Mouse (Mus musculus) adrenal gland, postnatal 14 days (tissue): ENCODE data around the gene Masp1. TPM values are rescaled to one million over a fixed set of nuclear protein-coding genes. Genes with fewer than 3 reads are reported as not detected.

Experiments used
- DNase-seq: peaks from one replicate; pipeline ENCODE4 v3.0.0; 2021; ENCODE audit warnings: mixed read lengths
- total RNA-seq: library from RNA; stranded (reverse); gene quantifications from 2 replicates; pipeline ENCODE4 v1.2.3, GENCODE M21; 2021

Masp1 gene
- total RNA-seq, 1 experiment from 2014 or later, result 69.6 TPM

DNA sequence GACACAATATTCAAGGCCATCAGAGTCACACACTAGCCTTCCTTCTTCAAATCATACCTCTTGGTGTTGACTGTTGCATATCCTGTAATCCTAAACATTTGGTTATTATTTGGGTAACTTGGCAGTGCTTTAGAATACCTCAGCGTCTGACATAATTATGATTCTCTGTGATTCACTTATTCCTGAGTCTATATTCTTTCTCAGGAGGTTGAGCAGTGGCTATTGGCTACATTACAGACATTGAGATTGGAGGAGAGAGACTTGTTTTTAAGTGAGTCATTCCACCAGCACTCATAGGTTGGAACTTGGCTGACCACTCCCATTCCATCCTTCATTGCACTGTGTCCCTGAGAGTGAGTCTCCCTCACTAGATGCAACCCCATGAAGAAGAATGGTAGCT lies 7.2 kb downstream of the Masp1 start:
- no peak for DNase-seq

DNA sequence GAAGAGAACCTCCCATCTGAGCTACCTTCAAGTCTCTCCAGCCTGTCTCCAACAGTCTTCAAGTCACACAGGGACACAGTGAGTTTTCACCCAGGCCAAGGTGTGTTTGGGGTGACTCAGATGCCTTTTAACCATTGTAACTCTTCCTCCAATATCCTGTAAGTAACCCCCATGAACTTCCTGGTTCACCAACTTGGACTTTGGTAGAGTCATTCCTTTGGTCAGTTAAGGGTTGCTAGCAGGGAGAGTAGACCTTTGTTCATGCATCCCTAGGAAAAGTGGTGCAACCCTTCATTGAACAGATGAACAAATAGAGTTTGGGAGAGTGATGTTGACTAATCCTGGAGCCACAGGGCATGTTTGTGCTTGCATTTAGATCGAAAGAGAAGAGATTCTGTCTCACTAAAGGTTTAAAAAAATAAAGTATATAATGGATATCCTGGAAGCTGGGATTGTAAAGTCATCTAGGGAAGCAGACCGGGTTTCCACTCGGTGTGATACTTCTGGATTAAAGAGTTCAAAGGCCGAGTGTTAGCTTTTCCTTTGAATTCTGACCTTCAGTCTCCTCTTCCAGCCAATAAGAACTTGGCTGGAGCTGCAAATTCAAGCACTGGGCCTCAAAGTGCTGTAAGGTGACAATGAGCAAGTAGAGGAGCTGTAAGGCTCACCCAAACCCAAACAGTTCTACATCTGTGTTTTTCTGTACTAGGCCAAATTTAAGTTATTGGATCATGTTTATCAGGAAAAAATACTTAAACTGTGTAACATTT lies 9.3 kb downstream of the Masp1 start:
- DNase-seq, result no peak

DNA sequence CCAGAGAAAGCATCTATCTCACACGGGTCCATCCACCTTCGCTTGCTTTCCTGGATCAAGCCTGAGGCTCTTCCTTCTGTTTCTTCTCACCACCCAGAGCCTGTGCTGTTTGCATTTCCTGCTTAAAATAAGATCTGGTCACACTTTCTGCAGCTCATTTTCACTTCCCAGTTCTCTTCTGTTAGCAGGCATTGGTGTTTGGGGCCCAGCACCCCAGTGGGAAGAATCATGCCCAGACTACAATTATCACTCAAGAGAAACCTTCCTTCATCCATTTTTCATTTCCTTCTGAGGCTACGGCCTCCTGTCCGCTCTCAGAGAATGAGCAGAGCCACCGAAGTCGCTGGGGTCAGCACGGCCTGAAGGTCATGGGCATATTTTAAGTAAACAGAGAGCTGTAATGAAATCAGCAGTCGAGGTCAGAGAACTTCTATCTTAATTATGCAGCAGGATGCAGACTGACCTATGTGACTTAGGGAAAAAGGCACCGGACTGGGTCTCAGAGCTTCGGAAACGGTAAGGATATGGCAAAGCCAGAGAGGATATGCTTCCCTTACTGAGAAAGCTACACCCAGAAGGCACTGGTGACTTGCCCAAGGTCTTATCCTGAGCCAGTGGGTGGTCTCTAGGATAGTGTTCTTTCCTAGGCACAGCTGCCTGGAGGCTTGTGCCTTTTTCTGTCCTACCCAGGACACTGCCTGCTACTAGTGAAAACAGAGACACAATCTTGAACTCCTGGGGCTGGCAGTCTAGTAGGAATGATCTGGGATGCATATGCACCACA lies 14.5 kb downstream of the Masp1 start:
- peak; percentile 15 for DNase-seq

DNA sequence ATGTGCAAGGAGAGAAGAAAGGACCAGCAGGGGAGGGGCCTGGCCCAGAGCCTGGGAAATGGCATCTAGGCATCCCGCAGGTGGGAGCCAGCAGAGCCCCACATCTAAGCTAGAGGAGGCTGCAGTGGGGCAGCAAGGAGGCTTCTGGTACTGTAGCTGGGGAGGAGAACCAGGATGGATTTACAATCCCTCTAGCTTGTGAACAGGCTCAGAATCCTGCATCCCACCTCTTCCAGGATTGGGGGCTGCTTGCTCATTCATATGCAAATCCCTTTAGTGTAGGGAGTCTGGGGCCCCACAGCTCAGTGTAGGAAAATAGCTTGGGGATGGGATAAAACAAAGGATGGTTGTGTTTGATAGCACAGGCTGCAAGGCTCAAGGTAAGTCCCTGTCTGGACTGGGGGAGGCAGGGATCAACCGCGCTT lies 16.3 kb downstream of the Masp1 start:
- no peak for DNase-seq

DNA sequence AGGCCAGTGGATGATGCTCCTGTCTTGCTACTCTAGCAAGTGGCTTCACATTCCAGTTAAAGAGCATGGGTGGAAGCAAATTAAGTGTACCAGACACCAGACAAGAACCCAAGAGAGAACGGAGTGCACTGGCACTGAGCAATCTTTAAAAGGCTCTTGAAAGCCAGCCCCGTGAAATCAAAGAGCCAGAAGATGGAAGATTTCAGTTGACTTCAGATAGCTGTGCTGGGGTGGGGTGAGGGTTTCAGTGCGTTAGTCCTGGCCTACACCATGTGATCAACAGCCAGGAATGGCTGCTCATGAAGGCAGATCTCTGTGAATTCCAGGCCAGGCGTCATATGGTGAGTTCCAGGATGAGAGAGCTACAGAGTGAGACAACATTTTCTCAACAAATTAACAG lies 17.3 kb downstream of the Masp1 start:
- DNase-seq, result no peak

DNA sequence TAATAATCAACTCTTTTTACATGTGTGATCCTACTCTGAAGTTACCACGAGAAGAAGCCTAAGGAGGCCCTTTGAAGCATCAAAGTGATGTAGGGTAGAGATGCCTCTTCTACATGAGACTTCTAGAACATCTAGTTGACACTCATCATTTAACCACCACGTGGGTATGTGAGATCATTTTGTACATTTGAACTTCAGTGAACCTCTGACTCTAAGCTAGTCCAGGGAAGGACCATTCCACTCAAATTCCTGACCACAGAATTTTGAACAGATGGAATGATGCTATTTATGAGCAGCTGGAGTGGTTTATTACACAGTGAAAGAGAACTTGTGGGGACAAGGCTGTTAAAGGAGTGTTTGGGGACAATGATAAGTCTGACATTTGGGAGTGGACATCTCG lies 18.1 kb downstream of the Masp1 start:
- no peak for DNase-seq

DNA sequence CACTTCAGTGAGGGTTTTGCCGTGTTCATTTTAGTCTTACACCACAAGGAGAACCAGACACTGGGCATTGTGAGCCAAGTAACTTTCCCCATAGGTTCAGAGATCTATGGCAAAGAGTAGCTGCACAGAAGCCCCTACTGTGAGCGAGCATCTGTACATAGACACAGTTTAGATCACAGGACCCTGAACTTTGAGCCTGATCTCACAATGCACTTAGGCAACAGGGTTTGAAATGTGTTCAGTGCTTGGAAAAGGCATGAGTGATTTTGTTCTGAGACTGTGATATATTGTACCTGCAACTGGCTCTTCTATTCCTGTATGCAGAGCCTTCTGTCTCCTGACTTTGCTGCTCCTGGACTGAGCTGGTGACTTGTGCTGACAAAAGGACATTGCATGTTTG lies 19.3 kb downstream of the Masp1 start:
- no peak for DNase-seq

DNA sequence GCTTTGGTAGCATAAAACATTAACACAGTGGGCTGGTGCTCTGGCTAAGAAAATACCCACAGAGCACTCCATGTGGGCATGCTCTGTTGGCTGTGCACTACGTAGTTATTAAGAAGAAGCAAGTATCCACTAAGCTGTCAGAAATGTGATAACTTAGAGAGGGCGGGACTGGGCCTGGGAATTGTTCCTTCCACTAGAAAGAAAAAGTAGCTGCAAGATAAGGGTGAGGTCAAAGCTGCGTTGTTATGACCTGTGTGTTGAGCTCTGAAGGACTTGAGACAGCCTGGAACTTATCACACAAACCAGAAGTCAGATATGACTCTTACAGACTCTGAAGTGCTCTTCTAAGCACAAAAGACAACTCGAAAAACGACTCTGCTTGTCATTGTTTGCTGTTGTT lies 20.1 kb downstream of the Masp1 start:
- DNase-seq, result no peak

DNA sequence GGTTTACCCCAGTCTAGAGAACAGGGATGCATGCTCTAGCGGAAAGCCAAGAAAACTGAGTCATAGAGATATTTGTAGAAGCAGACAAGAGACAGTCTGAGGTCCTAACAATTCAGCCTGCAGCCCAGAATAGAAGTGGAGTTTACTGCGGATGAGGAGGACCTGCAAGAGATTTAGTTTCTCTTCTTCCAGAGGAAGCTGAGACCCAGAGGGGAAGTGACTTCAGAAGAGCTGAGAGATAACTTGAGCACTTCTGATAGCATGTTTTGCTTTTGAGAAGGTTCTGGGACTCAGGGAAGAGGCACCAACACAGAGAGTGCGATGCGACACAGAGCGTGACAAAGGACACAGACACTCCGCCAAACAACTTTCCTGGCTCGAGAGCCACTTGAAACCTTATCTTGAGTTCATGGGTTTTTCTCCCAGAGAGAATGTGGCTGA lies 21.9 kb downstream of the Masp1 start:
- DNase-seq, result no peak

DNA sequence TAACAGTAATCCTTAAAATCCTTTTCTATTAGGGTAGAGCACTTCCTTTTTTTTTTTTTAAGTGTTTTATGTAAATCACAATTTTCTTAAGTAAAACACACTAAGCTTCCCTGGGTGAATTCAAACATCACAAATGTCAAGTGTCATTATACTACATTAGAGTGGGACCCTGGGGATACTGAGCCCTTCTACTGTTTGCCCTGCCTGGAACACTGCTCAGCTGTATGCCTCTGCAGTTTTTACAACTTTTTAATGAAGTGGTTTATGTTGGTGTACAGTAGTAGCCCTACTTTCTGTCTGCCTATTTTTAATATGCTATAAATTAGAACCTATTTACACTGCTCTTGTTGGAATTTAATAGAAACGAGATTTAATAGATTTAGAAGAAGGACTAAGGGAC lies 22.7 kb downstream of the Masp1 start:
- DNase-seq, result no peak

DNA sequence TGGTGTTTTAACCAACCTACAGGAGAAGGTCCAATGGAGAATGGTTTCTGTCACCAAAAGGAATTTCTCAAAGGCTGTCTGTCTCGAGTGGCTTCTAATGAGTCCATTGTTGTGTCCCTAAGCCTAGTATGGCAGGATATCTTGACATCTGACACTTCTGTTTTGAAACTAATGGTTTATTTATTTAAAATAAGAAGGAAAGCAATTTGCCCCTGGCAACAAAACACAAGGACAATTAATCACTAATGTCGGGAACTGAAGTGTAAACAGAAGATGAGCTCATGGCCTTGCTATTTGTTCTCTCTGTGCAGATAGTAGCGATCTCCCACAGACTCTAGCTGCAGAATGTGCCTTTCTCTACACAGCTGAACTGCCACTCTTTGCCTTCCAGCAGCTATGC lies 23.2 kb downstream of the Masp1 start:
- DNase-seq, result peak; percentile 21

DNA sequence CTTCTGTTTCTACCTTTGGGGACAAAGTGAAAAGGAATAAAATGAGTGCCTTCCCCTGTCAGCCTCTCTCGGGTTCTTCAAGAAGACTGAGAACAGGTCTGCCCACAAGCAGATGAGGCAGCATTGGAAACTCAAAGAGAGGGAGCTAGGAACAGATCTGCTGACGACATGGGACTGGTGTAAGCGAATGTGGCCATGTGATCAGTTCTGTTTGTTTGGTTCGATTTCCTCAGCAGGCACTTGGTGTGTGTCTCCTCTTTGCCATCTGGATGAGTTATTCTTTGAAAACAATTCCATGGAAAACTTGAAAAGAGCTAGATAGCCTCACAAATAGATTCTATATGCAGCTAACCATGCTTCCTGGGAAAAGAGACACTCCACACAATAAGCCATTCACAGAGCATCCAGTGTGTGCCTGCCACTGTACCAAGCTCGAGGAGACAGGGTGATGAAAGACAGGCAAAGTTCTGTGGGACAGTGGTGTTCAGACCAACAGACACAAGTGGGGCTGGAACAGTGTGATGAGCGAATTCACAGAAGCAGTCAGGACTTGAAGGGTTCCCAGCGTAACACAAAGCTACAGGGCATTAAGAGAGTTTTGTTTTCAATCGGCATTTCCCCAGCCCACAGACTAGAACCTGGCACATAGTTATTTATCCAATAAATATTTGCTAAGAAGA lies 24.2 kb downstream of the Masp1 start:
- DNase-seq, result no peak

DNA sequence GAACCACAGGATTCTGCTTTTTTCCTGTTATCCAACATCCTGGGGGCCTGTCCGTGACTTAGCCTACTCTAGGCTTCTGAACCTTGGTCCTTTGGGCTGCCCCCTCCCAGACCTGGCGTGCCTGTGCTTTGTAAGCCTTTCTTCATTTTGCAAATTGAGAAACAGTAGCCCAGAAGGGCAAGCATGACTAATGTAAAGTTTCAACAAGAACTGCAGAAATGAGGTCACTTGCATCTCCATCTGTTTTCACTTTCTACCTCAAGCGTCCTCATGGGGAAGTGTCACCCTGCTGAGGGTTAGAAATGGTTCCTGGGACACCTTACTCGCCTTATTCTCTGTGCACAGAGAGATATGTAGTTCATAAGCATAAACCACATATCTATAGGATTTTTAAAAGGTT lies 27.8 kb downstream of the Masp1 start:
- no peak for DNase-seq

DNA sequence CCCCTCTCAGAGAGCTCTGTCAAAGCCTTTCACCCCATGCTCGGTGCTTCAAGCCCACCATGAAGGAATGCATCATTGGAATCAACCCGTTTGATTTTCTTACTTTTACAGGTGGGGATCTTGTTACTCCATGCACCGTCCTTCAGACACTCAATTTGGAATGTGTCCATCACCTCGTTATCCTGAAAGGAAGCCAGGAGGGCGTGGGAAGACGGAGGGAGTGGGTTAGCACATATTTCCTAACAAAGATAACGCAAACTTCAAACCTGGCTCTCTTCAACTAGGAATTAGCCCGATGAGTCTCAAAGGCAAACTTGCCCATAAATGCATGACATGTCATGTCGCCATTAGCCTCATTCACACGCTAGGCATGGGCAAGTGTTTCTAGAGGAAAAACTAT lies 37.3 kb downstream of the Masp1 start:
- no peak for DNase-seq

DNA sequence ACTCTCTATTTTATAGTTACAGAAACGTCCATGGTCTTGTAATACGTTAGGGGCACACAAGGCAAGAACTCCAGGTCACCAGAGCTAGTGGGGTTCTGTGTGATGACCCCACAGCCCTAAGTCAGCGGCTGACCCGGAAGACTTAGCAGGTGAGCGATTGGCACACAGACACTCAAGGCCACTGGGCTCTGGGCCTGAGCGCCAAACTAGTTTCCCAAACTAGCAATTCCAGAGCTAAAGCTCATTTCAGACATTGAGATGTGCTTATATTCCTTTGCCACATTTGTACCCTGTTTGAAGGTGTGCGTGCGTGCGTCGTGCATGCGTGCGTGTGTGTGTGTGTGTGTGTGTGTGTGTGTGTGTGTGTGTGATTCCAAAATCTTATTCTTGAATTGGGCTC lies 37.8 kb downstream of the Masp1 start:
- DNase-seq, result no peak

DNA sequence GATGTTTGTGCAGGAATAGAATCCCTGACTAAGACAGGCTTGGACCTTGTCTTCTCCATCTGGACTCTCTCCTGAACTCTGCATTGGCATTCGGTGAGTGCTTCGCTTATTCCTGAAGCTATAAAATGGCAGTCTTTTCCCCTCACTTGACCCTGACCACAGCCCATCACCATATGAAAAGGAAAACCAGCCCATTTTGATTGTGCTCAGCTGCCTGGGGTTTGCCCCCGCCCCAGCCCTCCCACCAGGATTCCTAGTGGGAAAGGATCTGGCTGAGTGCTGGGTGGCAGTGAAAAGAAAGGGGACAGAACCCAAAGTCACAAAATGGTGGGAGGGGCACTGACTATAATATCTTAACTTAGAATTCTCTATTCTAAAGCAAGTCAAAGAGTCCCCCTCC lies 38.4 kb downstream of the Masp1 start:
- DNase-seq, result no peak

DNA sequence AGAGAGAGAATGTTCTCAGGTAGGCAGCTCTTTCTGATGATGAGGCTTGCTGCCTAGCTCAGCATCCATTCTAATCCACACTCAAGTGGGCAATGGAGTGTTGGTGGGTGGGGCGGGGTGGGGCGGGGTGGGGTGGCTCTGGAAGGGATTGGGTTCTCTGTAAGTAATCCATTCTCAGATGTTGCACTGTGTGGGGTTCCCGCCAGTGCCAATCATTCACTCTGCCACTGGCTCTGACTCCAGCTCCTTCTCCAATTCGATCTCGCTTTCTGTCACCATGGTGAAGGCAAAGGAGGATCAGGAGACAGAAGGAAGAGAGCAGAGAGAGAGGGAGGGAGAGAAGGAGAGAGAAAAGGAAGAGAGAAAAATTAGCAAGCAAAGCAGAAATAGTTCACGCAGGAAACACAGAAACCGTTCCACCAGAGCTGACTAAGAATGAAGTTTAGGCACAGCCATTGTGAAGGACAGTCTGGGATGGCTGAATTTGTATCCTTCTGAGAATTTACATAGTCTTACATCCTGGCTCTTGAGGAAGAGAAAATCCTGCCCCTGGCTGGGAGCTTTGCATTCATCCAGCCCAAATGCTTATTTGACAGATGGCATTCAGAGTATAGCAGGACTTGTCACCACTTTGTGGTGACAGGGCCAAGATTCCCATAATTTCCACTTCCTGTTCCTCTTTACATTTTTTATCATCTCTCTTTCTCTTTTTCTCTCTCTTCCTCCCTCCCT lies 40.6 kb downstream of the Masp1 start:
- DNase-seq, result no peak

DNA sequence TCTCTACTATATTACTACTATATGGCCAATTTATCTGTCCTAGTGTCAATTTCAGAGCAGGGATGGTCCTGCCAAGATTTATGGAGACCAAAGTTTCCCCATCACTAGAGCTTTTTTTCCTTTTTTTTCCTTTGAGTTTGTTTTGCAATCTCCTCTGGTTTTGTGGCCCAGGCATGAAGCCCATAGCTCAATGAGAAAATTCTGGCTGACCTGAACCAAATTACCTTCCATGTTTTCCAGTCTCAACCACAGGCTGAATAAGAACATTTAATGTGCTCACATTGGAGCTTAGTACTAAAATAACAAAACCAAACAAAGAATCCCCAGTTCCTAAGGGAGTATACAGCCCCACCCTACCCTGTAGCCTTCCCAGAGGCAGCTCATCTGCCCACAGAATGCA lies 44.0 kb downstream of the Masp1 start:
- DNase-seq, result no peak

DNA sequence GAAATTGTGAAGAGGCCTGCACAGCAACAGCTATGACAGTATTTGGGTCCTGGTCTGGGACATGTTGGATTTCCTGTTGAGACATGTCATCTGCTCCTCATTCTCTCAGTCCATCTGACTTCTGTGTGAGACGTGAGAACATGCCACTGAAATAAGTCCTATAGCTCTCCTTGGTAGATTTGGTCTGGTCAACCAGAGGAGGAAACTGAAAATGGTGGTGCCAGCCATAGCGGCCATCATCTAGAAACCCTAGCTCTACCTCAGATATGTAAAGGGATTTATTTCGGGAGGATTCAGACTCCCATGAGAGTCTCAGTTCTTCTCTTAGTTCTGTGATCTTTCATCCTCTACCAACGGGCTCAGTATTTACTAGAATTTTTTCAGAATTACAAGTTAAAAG lies 45.0 kb downstream of the Masp1 start:
- DNase-seq, result no peak

DNA sequence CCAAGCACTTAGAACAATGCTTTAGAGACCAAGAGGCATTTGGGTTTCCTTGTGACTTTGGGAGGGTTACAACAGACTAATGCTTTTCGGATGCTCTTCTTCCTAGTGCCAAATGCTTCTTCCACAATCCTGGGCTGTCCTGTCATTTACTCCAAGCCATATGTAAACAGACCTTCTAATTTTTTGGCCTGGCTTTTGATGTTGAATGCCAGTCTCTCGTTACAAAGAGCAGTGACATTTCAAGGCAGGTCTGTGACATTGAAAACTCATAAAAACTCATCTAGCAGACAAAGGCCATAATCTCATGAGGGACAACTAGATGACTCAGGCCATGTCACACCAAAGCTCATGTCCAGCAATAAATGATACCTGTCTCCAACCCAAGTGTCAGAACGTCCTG lies 48.6 kb downstream of the Masp1 start:
- DNase-seq, result peak; percentile 15

DNA sequence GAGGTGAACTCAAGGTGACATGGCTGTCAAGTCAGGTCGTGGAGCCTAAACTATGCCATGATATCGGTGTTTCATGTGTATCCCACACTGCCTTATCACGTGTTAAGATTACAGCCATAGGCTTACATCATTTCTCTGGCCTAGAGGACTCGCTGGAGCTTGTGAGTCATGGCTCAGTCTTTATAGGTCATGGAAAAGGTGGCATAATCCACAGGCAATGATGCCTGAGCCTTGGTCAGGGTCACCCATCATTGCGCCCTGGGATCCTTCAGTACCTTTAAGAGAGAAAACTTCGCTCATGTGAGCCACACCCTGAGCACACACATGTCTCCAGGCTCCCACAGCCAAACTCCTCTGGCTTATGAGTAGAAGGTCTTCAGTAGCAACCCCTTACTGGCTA lies 49.1 kb downstream of the Masp1 start:
- DNase-seq, result peak; percentile 57

DNA sequence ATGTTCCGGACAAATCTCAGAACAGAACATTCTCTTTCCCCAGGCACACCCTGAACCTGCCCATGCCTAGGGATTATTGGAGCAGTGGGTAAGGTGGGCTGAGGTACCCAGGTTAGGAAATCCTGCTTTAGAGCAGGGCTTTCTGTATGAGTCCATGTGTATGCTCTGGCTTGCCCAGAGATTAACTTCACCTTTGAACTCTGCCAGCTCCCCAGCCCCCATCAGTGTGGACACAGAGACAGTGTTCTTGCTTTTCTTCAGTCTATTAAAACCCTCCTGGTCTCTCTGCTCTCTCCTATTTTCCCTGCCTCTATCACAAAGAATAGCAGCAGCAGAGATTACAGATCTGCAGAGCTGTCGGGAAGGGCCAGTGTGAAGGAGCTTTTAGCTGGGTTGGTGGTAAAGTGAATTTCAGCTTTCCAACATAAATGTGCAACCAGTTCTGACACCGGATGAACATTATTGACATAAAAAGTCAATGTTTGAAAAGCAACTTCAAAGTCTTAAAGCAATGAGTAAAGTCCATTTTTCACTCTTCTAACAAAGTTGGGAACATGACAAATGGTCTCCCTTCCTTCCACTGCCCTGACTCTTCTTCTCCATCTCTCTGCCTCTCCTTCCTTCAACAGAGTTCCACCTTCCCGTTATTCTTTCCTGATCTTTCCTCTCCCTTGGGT lies 56.8 kb downstream of the Masp1 start:
- DNase-seq, result no peak
